Mouse (Mus musculus): Measurements from ENCODE around the gene Upk1a. TPM values are rescaled to one million over a fixed set of nuclear protein-coding genes. Genes with fewer than 3 reads are reported as not detected.

Gene Upk1a
- total and polyA plus RNA-seq, 3 experiments = 0.54 to 1.6 TPM; not detected in 1

- no peak overlapping the region for H3K9ac ChIP-seq (ENCODE audit: control insufficient read depth, low read depth, low read length, poor library complexity, severe bottlenecking)
- DNase-seq (ENCODE audit: low read depth, low spot score) = peak; percentile 75
- H3K36me3 ChIP-seq (ENCODE audit: control insufficient read depth in 1 of 2, insufficient read depth in 2 of 2, low read length in 2 of 2) = peaks cover 4 to 10% of the 10 kb centered on the region in 2 experiments
- H3K79me2 ChIP-seq (ENCODE audit: control insufficient read depth, insufficient read depth, low read length, poor library complexity) = no peaks in the 10 kb centered on the region
- H3K4me1 ChIP-seq (ENCODE audit: control insufficient read depth in 1 of 2, insufficient read depth in 2 of 2, low read length in 2 of 2) = peaks cover 0 to 3% of the 10 kb centered on the region in 2 experiments; a peak in 2 of 4 replicates
- peak overlapping the region; percentile 19; the same call in 1 of the 2 replicates for H3K27ac ChIP-seq (ENCODE audit: control insufficient read depth, low read depth, low read length)
- no peak overlapping the region for H3K4me3 ChIP-seq (ENCODE audit: control insufficient read depth in 1 of 2, insufficient read depth in 1 of 2, low read depth in 2 of 2, low read length in 2 of 2)
- TF ChIP-seq GATA1 (IDR thresholded peaks at IDR 0.05; ENCODE audit: low read depth, low read length) (peak; percentile 45; the same call in 1 of the 2 replicates), NELFE (IDR thresholded peaks at IDR 0.05; ENCODE audit: low read depth, low read length) (no peak)
- no peaks in the 10 kb centered on the region for H3K9me3 ChIP-seq (replicated peaks; ENCODE audit: insufficient read depth, low read length)
- no peaks in the 10 kb centered on the region for H3K27me3 ChIP-seq (ENCODE audit: control insufficient read depth in 1 of 2, insufficient read depth in 2 of 2, low read length in 2 of 2)
Measured at GRCm38 (mm10) chr7:30615049-30615760, 2.6 kb upstream of the Upk1a start.

GRCm38 (mm10) chr7:30614454-30614853 lies 1.8 kb upstream of the Upk1a start:
- peaks cover 4 to 9% of the 10 kb centered on the region in 2 experiments for H3K36me3 ChIP-seq (ENCODE audit: control insufficient read depth in 1 of 2, insufficient read depth in 2 of 2, low read length in 2 of 2)

GRCm38 (mm10) chr7:30613529-30614112 lies 974 bp upstream of the Upk1a start:
- peak; percentile 72 for DNase-seq (ENCODE audit: low read depth, low spot score)
- no peak overlapping the region for H3K27ac ChIP-seq (ENCODE audit: control insufficient read depth, low read depth, low read length)
- H3K9ac ChIP-seq (ENCODE audit: control insufficient read depth, low read depth, low read length, poor library complexity, severe bottlenecking) = no peak overlapping the region
- TF ChIP-seq RAD21 (IDR thresholded peaks at IDR 0.05; ENCODE audit: low read depth, low read length) (peak; percentile 58), EP300 (IDR thresholded peaks at IDR 0.05; ENCODE audit: low read depth in 1 of 2, low read length in 2 of 2) (no peak), SMC3 (IDR thresholded peaks at IDR 0.05; ENCODE audit: low read depth, low read length) (peak; percentile 80), ZC3H11A (IDR thresholded peaks at IDR 0.05; ENCODE audit: low read depth, low read length) (peak; percentile 35; the same call in 1 of the 2 replicates), CTCF (IDR thresholded peaks at IDR 0.05 in 2 of 3, conservative IDR thresholded peaks at IDR 0.05 in 1 of 3; ENCODE audit: control insufficient read depth in 1 of 3, insufficient read depth in 1 of 3, low read depth in 2 of 3, low read length in 3 of 3, poor library complexity in 1 of 3, severe bottlenecking in 1 of 3) (peak; percentile 61 to 95 (median 79))
- peaks cover 4 to 6% of the 10 kb centered on the region in 2 experiments for H3K36me3 ChIP-seq (ENCODE audit: control insufficient read depth in 1 of 2, insufficient read depth in 2 of 2, low read length in 2 of 2)
- H3K4me1 ChIP-seq (ENCODE audit: control insufficient read depth in 1 of 2, insufficient read depth in 2 of 2, low read length in 2 of 2) = peaks cover 0 to 3% of the 10 kb centered on the region in 2 experiments; a peak in 2 of 4 replicates
- H3K27me3 ChIP-seq (ENCODE audit: control insufficient read depth in 1 of 2, insufficient read depth in 2 of 2, low read length in 2 of 2) = no peaks in the 10 kb centered on the region
- H3K79me2 ChIP-seq (ENCODE audit: control insufficient read depth, insufficient read depth, low read length, poor library complexity) = no peaks in the 10 kb centered on the region
- no peak overlapping the region for H3K4me3 ChIP-seq (ENCODE audit: control insufficient read depth in 1 of 2, insufficient read depth in 1 of 2, low read depth in 2 of 2, low read length in 2 of 2)
- H3K9me3 ChIP-seq (replicated peaks; ENCODE audit: insufficient read depth, low read length) = no peaks in the 10 kb centered on the region

More at GRCm38 (mm10) chr7:30614454-30614853, 1.8 kb upstream of the Upk1a start:
- Histone ChIP-seq H3K4me3 (ENCODE audit: control insufficient read depth in 1 of 2, insufficient read depth in 1 of 2, low read depth in 2 of 2, low read length in 2 of 2) (no peak overlapping the region), H3K27ac (ENCODE audit: control insufficient read depth, low read depth, low read length) (no peak overlapping the region), H3K9me3 (replicated peaks; ENCODE audit: insufficient read depth, low read length) (no peaks in the 10 kb centered on the region), H3K27me3 (ENCODE audit: control insufficient read depth in 1 of 2, insufficient read depth in 2 of 2, low read length in 2 of 2) (no peaks in the 10 kb centered on the region), H3K4me1 (ENCODE audit: control insufficient read depth in 1 of 2, insufficient read depth in 2 of 2, low read length in 2 of 2) (peaks cover 0 to 3% of the 10 kb centered on the region in 2 experiments; a peak in 2 of 4 replicates), H3K79me2 (ENCODE audit: control insufficient read depth, insufficient read depth, low read length, poor library complexity) (no peaks in the 10 kb centered on the region), H3K9ac (ENCODE audit: control insufficient read depth, low read depth, low read length, poor library complexity, severe bottlenecking) (no peak overlapping the region)
- 0 out of 2 replicates have a peak, but pooled peaks have one; percentile 35 for TF ChIP-seq HCFC1 (IDR thresholded peaks at IDR 0.05; ENCODE audit: low read depth, low read length)
- peak; percentile 51 for TF ChIP-seq SMC3 (IDR thresholded peaks at IDR 0.05; ENCODE audit: low read depth, low read length)
- TF ChIP-seq BHLHE40 (IDR thresholded peaks at IDR 0.05; ENCODE audit: borderline replicate concordance, low read depth, low read length) = no peak
- peak; percentile 6 to 60 (median 18); a peak in 4 of 6 replicates for TF ChIP-seq CTCF (IDR thresholded peaks at IDR 0.05 in 2 of 3, conservative IDR thresholded peaks at IDR 0.05 in 1 of 3; ENCODE audit: control insufficient read depth in 1 of 3, insufficient read depth in 1 of 3, low read depth in 2 of 3, low read length in 3 of 3, poor library complexity in 1 of 3, severe bottlenecking in 1 of 3)
- TF ChIP-seq ZC3H11A (IDR thresholded peaks at IDR 0.05; ENCODE audit: low read depth, low read length) = peak; percentile 18; the same call in 1 of the 2 replicates
- peak; percentile 44 for TF ChIP-seq RAD21 (IDR thresholded peaks at IDR 0.05; ENCODE audit: low read depth, low read length)
- DNase-seq (ENCODE audit: low read depth, low spot score) = peak; percentile 79

Measured in MEL (cell line).